Mouse (Mus musculus): ENCODE measurements around the gene Sar1b.
"Not testable (repeated sequence)": the region's sequence is repeated elsewhere in the genome, so short reads cannot be mapped to it uniquely, and the experiment has no call there.

Gene Sar1b

DNA sequence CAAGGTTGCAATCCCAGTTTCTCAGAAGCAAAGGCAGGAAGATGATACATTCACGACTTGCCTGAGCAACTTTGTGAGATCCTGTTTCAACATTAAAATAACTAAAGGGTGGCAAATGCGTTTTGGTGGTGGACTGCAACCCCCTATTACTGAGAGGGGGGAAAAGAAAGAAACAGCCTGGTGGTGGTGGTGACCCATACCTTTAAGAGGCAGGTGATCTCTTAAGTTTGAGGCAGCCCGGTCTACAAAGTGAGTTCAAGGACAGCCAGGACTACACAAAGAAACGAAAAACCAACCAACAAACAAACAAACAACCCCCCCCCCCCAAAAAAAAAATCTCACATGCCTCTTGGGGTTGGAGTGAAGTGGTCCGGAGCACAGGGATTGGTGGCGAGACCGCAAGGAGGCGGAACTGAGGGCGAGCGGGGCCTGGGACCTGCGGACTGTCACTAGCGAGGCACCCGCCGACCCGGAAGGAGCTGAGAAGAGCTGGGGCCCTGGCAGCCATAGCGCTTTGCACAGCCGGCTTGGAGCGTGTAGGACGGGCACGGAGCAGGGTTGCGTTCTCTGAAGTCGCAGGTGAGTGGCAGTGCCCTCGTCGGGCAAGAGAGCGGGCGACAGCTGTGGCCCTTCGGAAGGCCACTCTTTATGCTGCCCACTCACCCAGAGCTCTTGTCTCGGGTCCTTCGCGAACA, at the start of gene Sar1b, which contains the start of gene Sec24a:
Gene Sar1b, plus strand, starts transcription at position 475 of the 695 bp plus-strand sequence.
Gene Sec24a, minus strand, starts transcription at position 422 of the 695 bp plus-strand sequence.
- DNase-seq (ENCODE audit: low read depth in 2 of 2, low spot score in 2 of 2) = peak; percentile 70

DNA sequence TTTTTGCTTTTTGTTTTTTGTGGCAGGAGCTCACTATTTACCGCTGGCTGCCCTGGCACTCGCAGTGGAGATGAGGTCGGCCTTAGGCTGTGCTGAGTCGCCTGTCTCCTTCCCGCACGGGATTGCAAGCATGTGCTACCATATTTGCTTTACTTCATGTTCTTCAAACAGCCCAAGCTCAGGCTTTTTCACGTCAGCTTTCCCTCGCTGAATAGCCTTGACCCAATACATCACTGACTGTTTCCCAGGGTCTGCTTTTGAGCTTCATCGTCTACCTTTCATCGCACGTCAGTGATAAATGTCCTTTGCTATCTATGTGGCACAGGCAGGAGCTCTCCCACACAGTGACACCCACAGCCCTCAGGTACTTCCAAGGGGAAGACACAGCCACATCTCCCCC, 42.4 kb upstream of the Sar1b start:
- no peak for DNase-seq (ENCODE audit: low read depth in 2 of 2, low spot score in 2 of 2)

DNA sequence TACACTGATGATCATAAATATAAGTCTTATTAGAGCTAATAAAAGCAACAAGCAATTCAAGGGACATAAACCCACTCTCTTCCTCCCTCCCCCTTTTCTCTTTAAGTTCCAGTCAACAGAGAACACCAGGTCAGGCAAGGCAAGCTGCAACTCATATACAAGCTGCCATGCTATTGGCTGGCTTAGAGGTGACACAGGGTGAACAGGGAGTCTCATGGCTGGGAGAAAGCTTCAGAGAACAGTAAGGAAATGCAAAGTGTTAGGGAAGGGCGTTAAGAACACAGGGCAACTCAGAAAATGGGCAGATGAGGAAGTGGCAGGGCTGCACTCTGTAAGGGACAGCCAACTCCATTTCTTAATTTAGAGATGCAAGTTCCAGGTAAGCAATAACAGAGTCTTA, 30.6 kb upstream of the Sar1b start:
- DNase-seq (ENCODE audit: low read depth in 2 of 2, low spot score in 2 of 2) = no peak

DNA sequence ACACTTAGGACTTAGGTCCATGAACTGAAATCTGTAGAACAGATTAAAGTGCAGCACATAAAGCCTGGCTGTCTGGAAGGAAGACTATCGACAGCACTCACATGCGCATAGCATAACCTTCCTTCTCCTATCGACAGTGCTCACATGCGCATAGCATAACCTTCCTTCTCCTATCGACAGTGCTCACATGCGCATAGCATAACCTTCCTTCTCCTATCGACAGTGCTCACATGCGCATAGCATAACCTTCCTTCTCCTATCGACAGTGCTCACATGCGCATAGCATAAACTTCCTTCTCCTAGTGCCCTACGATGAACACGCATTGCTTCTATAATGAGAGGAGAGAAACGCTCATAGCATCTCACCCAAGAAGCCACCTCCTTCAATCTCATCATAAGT, 29.3 kb upstream of the Sar1b start:
- not testable (repeated sequence) for DNase-seq (ENCODE audit: low read depth in 2 of 2, low spot score in 2 of 2)

DNA sequence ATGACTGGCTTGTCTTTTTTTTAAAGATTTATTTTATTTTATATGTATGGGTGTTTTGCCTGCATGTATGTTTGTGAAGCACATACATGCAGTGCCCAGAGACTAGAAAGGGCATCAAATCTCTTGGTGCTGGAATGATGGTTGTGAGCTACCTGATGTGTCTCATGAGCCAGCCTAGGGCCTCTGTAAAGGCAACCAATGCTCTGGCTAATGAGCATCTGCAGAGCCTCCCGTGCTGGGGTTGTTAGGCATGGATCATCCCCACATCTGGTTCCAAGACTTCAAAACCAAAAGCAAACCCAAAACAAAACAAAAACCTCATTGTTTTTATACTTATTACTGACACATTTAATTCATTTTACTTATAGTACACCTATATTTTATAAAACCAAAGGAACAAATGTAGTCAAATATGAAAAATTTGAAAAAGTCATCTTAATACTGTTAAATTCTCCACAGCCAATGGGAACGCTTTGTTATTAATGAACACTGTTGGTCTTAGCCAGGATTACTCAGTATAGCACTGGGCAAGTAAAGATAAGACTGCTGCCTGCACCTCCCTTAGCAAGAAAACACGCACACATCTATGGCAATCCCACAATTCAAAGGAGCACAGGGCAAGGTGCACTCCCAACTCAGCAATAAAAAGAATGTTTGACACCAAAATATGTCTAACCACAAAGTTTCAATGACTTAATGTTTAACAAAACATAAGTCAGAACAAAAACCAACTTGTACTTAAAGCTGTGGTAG, 24.7 kb upstream of the Sar1b start:
- no peak for DNase-seq (ENCODE audit: low read depth in 2 of 2, low spot score in 2 of 2)

DNA sequence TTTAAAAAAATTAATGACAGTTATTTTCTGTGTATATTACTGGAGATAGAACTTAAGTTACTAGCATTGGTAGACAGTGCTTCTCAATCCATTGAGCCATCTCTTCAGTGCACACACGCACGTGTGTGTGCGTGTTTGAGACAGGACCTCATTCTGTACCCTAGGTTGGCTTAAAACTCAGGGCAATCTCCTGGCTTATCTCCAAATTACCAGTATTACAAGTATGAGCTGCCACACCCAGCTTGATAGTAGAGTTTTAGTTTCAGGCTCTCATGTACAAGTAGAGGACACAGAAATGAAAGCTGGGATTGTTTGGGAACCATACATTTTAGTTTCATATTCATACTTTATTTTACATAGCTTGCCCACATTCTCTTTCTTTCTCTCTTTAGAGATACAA, 22.8 kb upstream of the Sar1b start:
- no peak for DNase-seq (ENCODE audit: low read depth in 2 of 2, low spot score in 2 of 2)

DNA sequence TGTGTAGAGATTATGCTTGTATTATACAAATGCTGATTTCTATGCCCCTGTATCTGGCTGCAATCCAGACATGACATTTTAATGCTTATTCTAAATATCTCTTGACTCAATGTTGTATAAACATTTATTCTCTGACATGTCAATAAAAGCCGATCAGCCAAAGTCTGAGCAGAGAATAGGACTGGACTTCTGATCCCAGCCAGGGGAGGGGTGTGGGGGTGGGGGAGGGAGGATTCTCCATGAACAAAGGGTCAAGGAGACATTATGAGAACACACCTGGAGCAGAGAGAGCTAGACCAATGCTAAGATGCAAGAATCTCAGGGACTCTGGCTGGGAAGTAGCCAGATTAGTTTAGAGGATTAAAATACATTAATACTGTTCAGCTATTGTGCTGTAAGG, 17.4 kb upstream of the Sar1b start:
- no peak for DNase-seq (ENCODE audit: low read depth in 2 of 2, low spot score in 2 of 2)

DNA sequence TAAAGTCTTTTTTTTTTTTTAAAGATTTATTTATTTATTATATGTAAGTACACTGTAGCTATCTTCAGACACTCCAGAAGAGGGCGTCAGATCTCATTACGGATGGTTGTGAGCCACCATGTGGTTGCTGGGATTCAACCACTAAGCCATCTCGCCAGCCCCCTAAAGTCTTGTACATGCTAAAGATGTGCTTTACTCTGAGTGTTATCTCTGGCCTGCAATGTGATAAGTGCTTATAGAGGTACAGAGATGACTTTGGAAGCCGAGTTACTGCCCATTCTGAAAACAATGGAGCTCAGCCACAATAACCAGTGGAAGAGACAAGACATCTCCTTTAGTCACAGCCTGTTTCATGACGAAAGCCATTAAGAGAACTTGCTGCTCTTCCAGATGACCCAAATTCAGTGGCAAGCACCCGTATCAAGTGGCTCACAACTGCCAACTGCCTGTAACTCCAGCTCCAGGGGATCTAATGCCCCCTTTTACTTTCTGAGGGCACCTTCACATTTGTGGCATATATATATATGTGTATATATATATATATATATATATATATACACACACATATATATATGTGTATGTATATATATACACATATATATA, 11.8 kb upstream of the Sar1b start:
- DNase-seq (ENCODE audit: low read depth in 2 of 2, low spot score in 2 of 2) = not testable (repeated sequence)

DNA sequence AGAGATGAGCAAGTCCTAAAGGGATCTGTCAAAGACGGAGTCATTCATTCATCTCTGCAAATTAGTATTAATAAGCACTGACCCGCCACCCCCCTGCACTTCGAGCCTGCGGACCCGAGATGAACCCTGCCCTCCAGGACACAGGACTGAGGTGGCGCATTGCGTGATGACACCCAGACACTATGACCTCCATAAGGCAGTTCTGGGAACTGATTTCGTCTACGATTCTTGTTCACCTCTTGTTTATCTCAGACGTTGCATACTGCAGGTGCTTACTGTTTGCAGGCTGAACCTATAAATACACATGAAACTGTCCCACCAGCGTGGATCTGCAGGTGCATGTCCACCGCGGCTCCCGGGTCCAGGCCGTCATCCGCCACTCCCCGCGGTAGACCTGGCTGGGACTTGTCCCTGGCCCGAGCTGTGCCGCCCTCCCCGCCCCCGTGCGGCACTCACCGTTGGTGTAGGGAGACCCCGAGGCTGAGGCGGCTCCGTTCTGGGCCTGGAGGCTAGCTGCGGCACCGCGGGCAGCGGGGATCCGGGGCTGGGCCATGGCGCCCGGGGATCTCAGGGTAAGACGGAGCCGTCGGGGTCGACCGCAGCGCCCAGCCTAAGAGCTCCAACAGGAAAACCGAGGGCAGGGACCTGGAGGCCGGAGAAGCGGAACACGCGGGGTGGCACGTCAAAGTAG, 7.7 kb upstream of the Sar1b start:
- peak in 1 of 2 experiments; percentile 43 for DNase-seq (ENCODE audit: low read depth in 2 of 2, low spot score in 2 of 2)

DNA sequence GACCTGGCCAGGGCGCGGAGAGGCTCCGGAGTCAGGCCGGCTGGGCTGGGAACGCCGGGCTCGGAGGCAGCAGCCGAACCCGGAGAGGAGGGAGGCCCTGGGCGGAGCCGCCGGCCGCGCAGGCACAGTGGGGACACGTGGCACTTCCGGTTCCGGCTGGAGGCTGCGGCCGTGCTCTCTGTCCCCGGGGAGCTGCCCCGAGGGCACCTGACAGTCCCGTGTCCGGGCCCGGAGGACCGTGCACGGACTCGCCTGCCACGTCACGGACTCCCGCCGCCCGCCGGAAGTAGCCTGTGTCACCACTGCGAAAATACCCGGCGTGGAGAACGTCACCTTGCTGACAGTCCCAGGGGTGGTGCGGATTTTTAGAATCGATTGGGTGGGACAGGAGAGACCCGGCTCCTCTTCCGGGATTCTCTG, 7.1 kb upstream of the Sar1b start:
- DNase-seq (ENCODE audit: low read depth in 2 of 2, low spot score in 2 of 2) = peak; percentile 80 to 81

DNA sequence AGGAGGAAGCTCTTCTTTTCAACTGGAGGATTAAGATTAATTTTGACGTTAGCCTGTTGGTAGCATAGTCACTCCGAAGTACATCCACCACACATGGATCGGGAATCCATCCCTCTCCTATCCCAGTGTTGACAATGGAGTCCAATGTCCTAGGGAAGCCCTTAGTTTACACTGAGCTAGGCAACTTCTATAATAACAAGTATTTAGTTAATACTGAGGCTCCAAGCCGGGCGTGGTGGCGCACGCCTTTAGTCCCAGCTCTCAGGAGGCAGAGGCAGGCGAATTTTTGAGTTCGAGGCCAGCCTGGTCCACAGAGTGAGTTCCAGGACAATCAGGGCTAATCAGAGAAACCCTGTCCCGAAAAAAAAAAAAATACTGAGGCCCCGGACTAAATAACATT, 6.5 kb upstream of the Sar1b start:
- no peak for DNase-seq (ENCODE audit: low read depth in 2 of 2, low spot score in 2 of 2)

DNA sequence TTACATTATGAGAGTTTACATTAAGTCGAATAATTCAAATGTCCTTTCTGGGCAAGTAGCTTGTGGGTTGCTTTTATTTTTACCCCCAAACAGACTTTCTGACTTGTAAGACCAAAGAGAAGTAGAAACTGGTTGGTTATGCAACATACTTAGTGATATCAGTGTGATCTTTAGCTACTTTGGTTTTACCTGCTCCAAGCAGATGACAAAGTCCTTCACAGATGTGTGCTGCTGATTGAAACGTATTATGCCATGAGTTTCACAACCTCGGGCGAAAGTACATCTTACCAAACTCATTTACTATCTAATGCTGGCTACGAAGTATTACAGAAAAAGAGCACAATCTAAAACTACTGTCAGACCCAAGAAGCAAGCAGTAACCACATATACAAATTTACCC, 5.9 kb upstream of the Sar1b start:
- no peak for DNase-seq (ENCODE audit: low read depth in 2 of 2, low spot score in 2 of 2)

DNA sequence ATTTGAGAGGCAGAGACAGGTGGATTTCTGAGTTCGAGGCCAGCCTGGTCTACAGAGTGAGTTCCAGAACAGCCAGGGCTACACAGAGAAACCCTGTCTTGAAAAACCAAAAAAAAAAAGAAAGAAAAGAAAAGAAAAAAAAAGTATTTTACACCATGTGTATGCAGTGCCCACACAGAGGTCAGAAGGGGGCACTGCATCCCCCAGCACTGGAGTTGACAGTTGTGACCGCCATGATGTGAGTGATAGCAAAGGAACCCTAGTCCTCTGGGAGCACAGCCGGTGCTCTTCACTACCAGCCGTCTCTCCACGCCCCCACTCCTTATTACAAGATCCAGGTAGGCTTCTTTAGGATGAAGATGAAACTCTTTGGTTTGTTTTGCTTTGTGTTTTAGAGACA, 5.3 kb upstream of the Sar1b start:
- not testable (repeated sequence) for DNase-seq (ENCODE audit: low read depth in 2 of 2, low spot score in 2 of 2)

DNA sequence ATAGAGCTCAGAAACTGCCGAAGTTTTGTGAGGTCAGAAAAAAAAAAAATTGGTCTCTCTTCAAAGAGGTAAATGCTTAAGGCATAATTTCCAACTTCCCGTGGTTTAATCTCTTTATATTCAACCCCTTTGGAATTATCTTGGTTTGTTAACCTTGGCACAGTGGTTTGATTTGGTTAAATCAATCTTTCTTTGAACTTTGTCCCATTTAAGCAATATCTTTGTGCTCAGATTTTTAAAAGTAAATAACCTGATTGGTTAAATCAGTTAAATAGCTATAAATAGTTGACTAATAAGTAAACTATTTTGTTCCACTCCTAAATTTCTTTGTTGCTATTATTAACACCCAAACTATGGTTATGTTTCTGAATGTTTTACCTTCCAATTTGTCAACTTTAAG, 4.2 kb upstream of the Sar1b start:
- no peak for DNase-seq (ENCODE audit: low read depth in 2 of 2, low spot score in 2 of 2)

DNA sequence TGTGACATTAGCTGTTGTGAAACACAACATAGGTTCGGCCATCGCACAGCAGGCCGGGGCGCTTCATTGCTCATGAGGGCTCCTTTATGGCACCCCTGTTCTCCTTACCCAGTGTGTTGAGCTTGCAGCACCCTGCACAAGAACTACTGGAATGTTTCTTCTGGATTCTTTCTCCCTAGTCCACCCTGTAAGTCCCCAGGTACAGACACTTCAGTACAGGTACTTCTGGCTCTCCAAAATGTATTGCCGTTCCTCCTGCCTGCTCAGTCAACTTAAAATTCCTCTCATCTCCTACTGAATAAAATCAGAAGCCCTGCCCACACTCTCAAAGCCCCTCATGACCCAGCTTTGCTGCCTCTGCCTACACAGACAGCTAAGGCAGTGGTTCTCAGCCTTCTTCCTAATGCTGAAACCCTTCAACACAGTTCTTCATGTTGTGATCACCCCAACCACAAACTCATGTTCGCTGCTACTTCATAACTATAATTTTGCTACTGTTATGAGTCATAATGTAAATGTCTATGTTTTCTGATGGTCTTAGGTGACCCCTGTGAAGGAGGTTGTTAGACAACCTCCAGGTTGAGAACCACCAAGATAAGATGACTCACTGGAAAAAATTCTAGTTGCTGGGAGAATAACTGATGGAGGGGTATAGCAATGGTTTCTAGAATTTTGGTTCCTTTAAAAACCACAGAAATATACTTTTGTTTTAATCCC, 3.4 kb upstream of the Sar1b start:
- no peak for DNase-seq (ENCODE audit: low read depth in 2 of 2, low spot score in 2 of 2)

DNA sequence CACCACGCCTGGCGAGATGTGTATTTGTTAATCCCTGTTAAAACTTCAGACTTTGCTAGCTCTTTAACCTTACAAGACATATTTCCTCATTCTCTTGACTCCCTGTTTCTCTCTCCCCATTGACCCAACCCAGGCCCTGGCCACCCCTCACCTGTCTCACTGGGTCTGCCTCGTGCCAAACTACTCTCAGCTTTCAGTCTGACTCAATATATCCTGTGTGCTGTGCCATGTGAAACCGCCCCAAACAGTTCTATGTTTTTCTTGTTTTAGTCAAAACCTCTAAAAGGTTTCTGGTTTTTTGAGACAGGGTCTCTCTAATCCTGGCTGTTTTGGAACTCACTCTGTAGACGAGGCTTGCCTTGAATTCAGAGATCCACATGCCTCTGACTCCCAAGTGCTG, 2.2 kb upstream of the Sar1b start:
- DNase-seq (ENCODE audit: low read depth in 2 of 2, low spot score in 2 of 2) = no peak

DNA sequence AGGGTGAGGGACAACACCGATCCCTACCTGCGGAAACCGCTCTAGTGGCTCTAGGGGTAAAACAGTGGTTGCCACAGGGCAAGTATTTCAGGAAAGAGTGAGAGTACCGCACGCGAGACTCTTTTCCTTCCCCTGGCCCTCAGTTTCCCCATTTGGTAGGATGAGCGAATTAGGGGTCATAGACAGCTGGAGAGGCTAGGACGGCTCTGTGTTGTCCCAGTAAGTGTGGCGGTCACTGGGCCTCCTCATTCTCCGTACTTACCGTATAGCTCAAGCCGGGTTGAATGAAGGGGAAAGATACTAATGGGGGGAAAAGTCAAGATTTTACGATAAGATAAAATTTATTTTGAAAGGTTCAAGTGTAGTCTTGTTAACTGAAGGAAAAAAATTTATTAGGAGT, 468 bp downstream of the Sar1b start:
- no peak for DNase-seq (ENCODE audit: low read depth in 2 of 2, low spot score in 2 of 2)

DNA sequence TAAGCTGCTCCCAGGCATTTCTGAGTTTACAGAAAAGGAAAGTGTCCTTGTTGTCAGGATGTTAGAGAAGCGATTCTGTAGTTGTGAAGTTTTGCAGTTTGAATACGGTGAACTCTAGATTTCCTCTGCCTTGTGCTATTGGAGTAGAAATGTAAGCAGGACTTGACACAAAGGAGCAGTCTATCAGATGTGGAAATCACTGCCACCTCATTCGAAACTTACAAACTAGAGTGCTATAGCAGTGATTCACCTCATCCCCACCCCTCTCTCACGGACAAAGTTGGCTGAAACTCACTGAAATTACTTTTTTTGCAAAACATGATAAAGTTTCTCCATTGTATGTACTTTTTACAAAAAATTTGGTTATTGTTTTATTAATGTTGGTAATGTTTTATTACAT, 1.3 kb downstream of the Sar1b start:
- DNase-seq (ENCODE audit: low read depth in 2 of 2, low spot score in 2 of 2) = no peak

DNA sequence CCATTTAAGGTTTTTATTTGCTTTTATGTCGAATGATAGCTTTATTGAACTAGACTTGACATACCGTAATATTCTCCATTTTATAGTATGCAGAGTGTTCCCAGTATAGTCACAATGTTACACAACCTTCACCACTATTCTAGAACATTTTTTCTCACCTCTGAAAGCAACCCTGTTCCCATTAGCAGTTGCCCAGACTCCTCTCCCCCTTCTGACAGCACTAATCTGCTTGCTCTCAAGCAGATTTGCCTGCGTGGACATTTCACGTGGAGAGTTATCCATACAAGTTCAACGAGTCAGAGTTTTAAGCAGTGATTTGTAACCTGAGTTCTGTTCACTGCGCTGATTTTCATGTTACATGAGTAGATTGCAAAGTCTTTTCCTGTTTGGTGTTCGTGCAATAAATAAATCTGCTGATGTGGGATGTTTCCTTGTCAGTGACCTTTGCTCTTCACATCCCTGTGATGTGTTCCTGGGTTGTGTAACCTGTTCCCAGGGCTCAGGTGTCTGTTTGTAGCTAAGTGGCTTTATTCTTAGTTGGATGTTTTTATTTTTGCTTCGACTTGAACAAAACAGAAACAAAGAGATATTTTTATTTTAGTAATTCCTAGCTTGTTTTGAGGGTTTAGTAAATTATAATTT, 4.2 kb downstream of the Sar1b start:
- DNase-seq (ENCODE audit: low read depth in 2 of 2, low spot score in 2 of 2) = no peak

DNA sequence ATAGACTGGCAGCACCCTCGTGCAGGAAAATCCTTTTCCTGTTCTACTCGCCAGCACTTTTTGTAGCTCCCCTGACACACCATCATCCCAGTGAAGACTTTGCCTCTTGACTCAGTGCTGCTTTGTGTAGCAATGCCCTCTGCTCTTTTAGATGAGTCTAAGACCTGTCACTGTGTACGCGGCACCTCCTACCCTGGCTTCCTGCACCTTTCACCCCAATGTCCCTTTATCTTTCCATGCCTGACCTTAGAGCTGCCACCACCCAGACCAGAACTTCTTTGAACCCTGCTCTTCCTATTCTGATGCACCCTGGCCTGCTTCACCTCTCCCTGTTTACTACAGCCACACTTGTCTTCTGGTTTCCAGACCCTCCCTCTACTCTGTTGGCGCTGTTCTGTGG, 4.8 kb downstream of the Sar1b start:
- no peak for DNase-seq (ENCODE audit: low read depth in 2 of 2, low spot score in 2 of 2)

DNA sequence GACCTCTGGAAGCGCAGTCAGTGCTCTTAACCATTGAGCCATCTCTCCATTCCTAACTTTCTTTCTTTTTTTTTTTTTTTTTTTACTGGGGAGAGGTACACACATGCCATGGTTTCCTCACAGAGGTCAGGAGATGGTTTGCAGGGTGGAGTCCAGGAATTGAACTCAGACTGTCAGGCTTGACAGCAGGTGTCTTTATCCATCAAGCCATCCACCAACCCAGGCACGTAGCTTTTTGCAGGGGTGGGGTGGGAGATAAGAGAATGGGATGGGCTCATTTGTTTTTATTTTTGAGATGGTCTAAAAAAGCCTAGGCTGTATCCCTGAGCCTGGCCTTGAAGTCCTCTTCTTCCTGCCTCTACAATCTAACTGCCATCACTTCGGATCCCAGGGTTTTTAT, 12.0 kb downstream of the Sar1b start:
- DNase-seq (ENCODE audit: low read depth in 2 of 2, low spot score in 2 of 2) = no peak
